Mouse (Mus musculus) frontal cortex, postnatal 10 days (tissue): Measurements from ENCODE around the gene Vcl.

Experiments used
- DNase-seq, 2 experiments: peaks; one replicate each; pipeline ENCODE4 v3.0.0; 2022; ENCODE audit warnings: low spot score in 2 of 2, mixed read lengths in 1 of 2

Vcl gene

GRCm38 (mm10) chr14:20938860-20939259 is 9.7 kb downstream of the Vcl start:
- no peak for DNase-seq

GRCm38 (mm10) chr14:20945296-20945695 is 16.1 kb downstream of the Vcl start:
- DNase-seq, result no peak

DNA sequence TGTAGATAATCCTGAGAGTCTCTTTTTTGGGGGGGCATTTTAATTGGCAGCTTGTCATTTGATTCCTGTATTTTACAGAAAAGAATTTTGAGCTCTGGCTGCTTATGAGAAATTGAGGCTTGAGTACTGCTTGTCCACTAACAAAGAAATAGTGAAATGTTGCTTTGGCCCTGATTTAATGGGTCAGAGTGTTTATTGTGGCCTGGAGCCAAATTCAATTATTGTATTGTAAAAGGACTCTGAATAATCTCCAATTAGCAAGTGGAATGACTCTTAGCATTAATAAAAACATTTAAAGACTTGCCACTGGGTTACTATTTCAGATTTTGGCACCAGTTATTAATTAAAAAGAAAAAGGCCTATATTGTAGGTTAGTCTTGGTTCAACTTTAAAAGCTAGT is 26.8 kb downstream of the Vcl start:
- no peak for DNase-seq

DNA sequence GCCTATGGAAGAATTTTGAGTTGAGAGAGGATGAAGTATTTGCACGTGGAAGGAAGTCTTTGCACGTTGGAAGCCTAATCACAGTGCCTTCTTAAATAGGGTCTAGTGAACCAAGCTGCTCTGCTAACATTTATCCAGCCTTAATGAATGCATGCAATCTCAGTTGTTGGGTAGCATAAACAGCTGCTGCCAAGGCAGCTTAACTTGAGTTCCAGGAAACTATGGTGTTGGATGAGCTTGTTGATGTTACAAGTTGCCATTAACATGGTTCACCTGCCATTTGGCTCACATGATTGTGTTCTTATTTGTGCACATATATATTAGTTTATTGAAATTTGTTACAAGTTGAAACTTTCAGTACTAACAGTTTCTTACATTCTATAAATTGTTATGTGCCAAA is 29.8 kb downstream of the Vcl start:
- no peak for DNase-seq

DNA sequence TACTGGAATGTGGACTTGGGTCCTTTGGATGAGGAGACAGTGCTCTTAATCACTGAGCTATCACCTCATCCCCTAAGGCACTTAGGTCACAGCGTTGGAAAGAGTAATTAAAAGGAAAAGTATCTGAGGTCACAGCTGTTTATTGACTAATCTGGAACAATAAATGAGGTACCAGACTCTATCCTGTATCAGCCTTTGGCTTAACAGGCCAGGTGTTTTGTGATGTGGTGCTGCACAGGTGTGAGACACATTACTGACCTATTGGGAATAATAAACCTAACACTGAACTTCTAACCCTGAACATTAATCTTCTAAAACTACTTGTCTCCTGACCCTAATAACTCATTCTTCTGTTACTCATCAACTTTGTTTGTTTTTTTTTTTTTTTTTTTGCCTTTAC is 33.3 kb downstream of the Vcl start:
- DNase-seq, result no peak

GRCm38 (mm10) chr14:20962906-20963305 is 33.7 kb downstream of the Vcl start:
- DNase-seq, result no peak

- no peak for DNase-seq
Measured at GRCm38 (mm10) chr14:20963863-20964262, 34.7 kb downstream of the Vcl start.

DNA sequence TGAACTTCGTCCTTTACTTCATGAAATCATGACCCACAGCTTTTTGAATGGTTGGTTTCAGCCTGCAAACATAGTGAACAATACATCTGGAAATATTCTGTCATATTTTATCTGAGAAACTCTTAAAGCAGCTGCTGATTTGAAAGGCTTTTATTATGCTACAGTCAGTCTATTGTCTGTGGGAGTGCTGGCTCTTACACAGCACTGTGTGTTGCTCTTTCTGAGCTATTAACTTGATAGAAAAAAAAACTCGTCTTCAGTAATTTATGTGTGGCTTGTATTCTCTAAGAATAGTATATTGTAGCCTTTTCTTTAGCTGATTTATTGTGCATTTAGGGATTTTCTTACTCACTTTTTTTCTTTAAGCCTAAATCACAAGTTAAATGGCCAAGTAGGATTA is 35.1 kb downstream of the Vcl start:
- DNase-seq, result no peak

- DNase-seq, result no peak
Measured at GRCm38 (mm10) chr14:20966959-20967670, 37.9 kb downstream of the Vcl start.

DNA sequence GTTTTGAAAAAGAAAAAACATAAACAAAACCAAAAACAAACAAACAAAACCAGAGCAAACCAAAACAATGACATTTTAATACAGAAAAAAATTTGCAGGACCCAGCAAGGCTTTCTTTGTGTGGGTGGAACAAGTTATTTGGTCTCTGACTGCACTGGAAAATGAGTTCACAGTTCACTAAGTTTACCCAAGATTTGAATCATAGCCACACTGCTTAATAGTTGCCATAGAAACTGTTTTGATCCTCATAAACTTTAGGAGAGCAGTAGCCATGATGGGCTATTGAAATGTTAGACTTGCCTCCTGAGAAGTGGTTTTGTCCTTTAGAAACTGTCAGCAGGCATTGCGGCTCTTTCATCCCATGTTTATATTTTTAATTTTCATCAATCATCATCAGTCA is 39.9 kb downstream of the Vcl start:
- DNase-seq, result no peak

- no peak for DNase-seq
Measured at GRCm38 (mm10) chr14:20970389-20970788, 41.2 kb downstream of the Vcl start.

DNA sequence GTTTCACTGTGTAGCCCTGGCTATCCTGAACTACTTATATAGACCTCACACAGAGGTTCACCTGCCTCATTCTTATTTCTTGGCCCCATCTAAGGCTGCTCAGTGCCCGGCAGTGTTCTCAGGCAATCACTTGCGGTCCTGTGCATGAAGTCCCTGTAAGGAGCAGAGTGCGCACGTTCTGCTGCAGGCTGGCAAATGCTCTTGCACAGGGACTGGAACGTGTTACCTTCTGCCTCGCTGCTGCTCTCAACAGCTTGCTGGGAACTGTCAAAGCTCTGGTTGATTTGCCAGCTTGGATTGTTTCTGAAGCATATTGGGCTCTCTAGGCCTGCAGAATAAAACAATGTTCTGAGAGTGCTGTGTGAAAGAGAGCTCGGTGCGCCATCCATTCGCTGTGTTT is 41.7 kb downstream of the Vcl start:
- peak in 1 of 2 experiments; percentile 16 for DNase-seq

GRCm38 (mm10) chr14:20973821-20974220 is 44.6 kb downstream of the Vcl start:
- DNase-seq, result no peak

GRCm38 (mm10) chr14:20976741-20977140 is 47.5 kb downstream of the Vcl start:
- DNase-seq, result no peak

- DNase-seq, result no peak
Measured at GRCm38 (mm10) chr14:20977726-20978125, 48.5 kb downstream of the Vcl start.

DNA sequence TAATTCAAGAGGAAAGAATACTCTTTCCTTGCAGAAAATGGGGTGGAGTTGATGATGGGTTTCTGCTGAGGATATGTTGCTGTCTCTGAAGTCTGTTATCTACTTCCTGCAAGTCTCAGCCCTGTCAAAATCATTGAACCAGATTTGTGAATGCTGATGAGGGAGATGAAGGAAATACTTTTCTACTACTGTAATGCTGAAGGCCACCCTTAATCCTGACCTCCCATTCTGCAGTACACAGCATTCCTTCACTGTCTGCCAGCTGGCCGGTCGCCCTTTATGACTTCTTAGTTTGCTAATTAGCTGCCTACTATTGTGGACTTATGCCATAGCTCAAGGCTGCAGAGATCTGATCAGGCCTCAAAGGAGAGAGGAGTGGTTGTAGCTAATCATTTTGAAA is 54.6 kb downstream of the Vcl start:
- DNase-seq, result peak; percentile 14 to 18

DNA sequence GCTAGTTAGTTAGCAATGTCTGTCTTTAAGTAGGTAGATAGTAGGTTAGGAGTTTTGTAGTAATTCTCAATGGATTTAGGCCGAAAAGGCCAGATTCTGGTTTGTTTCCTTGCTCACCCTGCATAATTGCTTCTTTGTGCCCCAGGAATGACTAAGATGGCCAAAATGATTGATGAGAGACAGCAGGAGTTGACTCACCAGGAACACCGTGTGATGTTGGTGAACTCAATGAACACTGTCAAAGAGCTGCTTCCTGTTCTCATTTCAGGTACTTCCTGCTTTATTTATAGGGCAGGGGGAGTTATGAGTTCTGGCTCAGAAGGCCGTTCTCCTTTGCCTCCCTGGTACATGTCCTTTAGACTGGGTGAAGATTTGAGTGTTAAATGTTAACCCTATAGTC is 56.3 kb downstream of the Vcl start:
- no peak for DNase-seq

- DNase-seq, result no peak
Measured at GRCm38 (mm10) chr14:20991492-20991891, 62.3 kb downstream of the Vcl start.

DNA sequence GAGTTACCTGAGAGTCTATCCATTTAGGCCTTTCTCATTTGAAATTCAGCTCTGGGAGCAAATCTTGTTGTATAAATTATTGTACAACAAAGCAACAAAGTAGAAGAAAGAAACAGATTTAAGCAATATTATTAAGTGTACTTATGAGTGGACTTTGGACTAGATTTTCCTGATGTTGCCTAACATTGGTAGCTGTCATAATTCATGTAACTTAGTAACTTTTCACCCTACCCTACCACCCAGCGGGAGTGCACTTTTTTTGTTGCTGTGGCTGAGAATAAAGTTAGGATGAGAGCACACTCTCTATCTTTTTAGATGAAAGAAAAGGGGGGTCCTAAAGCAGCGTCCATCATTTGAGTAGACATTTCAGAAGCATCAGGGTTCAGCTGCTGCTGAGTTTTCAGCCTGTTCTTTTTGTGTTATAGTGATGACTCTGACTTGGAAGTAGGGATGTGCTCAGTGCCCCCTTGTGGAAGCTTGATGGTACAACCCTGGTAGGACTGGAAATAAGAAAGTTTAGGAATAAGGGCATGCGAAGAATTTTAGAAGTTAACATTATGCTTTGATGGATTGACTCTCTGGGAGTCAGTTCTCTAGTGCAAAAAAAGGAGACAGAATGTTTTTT is 64.0 kb downstream of the Vcl start:
- DNase-seq, result peak in 1 of 2 experiments; percentile 19

GRCm38 (mm10) chr14:20994475-20994874 is 65.3 kb downstream of the Vcl start:
- DNase-seq, result no peak

GRCm38 (mm10) chr14:20995497-20995896 is 66.3 kb downstream of the Vcl start:
- DNase-seq, result no peak

DNA sequence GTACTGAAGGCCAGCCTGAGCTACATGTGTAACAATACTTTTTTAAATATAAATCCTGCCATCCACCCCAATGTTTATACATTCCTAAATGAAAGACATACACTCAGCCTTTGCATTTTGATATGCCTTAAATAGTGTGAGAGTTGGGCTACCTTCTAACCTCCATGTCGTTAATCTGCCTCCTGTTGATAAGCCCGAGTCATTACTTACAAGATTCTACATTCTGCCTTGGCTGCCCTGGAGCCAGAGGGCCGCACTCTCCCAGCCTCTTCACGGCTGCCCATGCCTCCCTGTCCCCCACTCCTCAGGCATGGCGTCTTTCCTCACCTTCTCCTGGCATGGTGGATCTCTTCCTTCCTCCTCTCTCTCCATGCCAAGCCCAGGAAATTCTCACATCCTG is 67.2 kb downstream of the Vcl start:
- no peak for DNase-seq

DNA sequence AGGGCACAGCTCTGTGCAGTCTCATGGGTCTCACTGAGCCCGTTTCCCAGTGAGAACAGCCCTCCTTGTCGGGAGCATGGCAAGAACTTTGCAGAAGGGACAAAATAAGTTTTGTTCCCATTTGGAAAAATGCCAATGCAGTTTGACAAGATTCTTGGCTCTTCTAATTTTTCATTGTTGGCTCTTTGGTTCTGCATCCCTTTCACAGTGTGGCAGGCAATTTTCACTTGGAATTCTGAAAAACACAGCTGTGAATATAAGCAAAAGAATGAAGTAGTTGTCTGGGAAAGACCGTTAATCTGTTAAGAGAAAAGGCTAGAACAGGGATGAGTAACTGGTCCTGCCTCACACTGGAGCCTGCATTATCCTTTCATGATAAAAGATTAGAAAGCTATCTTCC is 68.3 kb downstream of the Vcl start:
- DNase-seq, result no peak

GRCm38 (mm10) chr14:20999617-21000016 is 70.4 kb downstream of the Vcl start:
- no peak for DNase-seq
